Mouse (Mus musculus) neural tube, embryonic 13.5 days (tissue): ENCODE results near the gene Litaf. TPM values are rescaled to one million over a fixed set of nuclear protein-coding genes. Genes with fewer than 3 reads are reported as not detected.
"Not testable (repeated sequence)": the region's sequence is repeated elsewhere in the genome, so short reads cannot be mapped to it uniquely, and the experiment has no call there.

Source experiments
- ATAC-seq: fragments of 200-750 bp; cut with Nextera tagmentation; 2 replicates; pipeline ENCODE4 v1.8.0; 2017; ENCODE audit warnings: low read depth, mild to moderate bottlenecking, moderate TSS enrichment, moderate library complexity
- H3K27ac ChIP-seq: fragments of 300-500 bp; sonication (generic); replicated peaks from 2 replicates; pipeline ENCODE4 v1.5.1; 2015; ENCODE audit warnings: moderate library complexity, mild to moderate bottlenecking, inconsistent platforms
- H3K27me3 ChIP-seq: fragments of 300-500 bp; sonication (generic); 2 replicates; pipeline ENCODE4 v1.6.1; 2015; ENCODE audit warnings: mild to moderate bottlenecking, inconsistent platforms
- H3K36me3 ChIP-seq: fragments of 300-500 bp; sonication (generic); 2 replicates; pipeline ENCODE4 v1.6.1; 2015; ENCODE audit warnings: mild to moderate bottlenecking, inconsistent platforms
- H3K4me1 ChIP-seq: fragments of 300-500 bp; sonication (generic); replicated peaks from 2 replicates; pipeline ENCODE4 v1.6.1; 2015; ENCODE audit warnings: inconsistent platforms
- H3K4me2 ChIP-seq: fragments of 300-500 bp; sonication (generic); 2 replicates; pipeline ENCODE4 v1.6.1; 2015; ENCODE audit warnings: inconsistent platforms, mild to moderate bottlenecking, moderate library complexity
- H3K4me3 ChIP-seq: fragments of 300-500 bp; sonication (generic); 2 replicates; pipeline ENCODE4 v1.5.1; 2015; ENCODE audit warnings: mild to moderate bottlenecking, inconsistent platforms
- H3K9ac ChIP-seq: fragments of 300-500 bp; sonication (generic); 2 replicates; pipeline ENCODE4 v1.6.1; 2015; ENCODE audit warnings: moderate library complexity, mild to moderate bottlenecking, inconsistent platforms
- H3K9me3 ChIP-seq: fragments of 300-500 bp; sonication (generic); 2 replicates; pipeline ENCODE4 v1.6.1; 2016; ENCODE audit warnings: inconsistent platforms
- WGBS: fragments of 180-500 bp; shearing (Covaris S2); methylation state at CpG from one replicate; pipeline ENCODE4 v1.1.7; 2015; 5-methylcytosine and 5-hydroxymethylcytosine counted together
- polyA plus RNA-seq: library from polyadenylated mRNA; unstranded; fragments of >200 nt; fragmentation: Nextera tagmentation; extraction: Ambion mirVana; gene quantifications from 2 replicates; pipeline ENCODE4 v1.2.1, GENCODE M21; 2015

Gene Litaf
- polyA plus RNA-seq, 1 experiment from 2014 or later, result 41.5 TPM

DNA sequence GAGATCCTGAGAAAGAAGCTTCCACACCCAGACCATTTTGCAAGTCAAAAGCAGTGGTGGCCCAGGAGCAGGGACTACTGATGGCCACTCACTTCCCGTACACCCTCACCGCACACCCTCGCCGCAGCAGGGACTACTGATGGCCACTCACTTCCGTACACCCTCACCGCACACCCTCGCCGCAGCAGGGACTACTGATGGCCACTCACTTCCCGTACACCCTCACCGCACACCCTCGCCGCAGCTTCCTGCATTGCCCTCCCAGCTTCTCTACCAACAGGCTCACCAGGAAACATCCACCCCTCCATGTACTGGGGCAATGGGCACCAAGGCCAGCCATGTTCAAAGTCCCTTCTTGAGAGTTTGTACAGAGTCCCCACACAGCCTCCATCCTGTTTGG lies 107.7 kb downstream of the Litaf start:
- not testable (repeated sequence) for H3K9ac ChIP-seq, H3K27ac ChIP-seq, H3K4me2 ChIP-seq, H3K27me3 ChIP-seq, H3K9me3 ChIP-seq, H3K36me3 ChIP-seq, H3K4me3 ChIP-seq, ATAC-seq
- WGBS, result 95% methylated on average over 12 of the region's 12 CpGs
- H3K4me1 ChIP-seq, result peaks cover 24% of the 10 kb centered on the region

GRCm38 (mm10) chr16:10957794-10958193 lies 108.2 kb downstream of the Litaf start:
- no peak overlapping the region for H3K4me2 ChIP-seq
- 87% methylated on average over 3 of the region's 3 CpGs for WGBS
- no peak overlapping the region for H3K9ac ChIP-seq
- ATAC-seq, result no peak
- H3K9me3 ChIP-seq, result no peaks in the 10 kb centered on the region
- no peak overlapping the region for H3K4me3 ChIP-seq
- H3K4me1 ChIP-seq, result peaks cover 24% of the 10 kb centered on the region
- H3K36me3 ChIP-seq, result no peaks in the 10 kb centered on the region; the same call in 1 of the 2 replicates
- H3K27me3 ChIP-seq, result no peaks in the 10 kb centered on the region
- no peak overlapping the region; the same call in 1 of the 2 replicates for H3K27ac ChIP-seq

DNA sequence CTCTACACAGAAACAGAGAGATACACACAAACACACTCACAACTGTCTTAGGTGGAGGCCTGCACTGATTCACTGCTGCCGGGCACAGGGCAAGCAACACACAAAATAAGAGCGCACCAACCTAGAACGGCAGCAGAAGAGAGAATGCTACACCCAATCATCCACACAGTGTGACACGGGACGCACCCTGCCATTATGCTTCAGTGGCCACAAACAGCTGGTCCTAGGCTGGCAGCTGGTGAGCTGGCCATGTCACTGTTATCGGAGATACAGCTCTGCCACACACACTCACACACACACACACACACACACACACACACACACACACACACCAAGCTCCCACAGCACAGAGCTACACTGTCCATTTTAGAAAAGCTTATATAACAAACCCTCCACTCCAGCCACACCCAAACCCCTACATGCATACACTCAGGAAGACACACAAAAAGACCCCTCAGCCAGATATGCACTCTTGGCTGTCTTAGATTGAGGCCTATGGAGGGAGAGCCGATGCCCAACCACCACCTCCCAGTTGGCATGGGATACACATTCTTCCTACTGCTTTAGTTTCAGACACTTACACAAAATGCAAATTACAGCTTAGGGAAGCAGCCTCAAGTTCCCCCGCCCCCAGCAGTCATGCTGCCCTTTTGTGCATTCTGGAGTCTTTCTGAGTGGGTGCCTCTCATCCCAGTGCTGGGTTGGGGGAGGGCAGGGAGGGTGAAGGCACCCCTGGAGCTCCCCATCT lies 108.8 kb downstream of the Litaf start:
- Histone ChIP-seq H3K9ac (no peak overlapping the region), H3K27me3 (no peaks in the 10 kb centered on the region), H3K36me3 (no peaks in the 10 kb centered on the region; the same call in 1 of the 2 replicates), H3K4me1 (peaks cover 24% of the 10 kb centered on the region), H3K27ac (peak overlapping the region; percentile 62), H3K9me3 (no peaks in the 10 kb centered on the region), H3K4me3 (no peak overlapping the region), H3K4me2 (no peak overlapping the region)
- 62% methylated on average over 8 of the region's 8 CpGs for WGBS
- peak; percentile 67 for ATAC-seq

- WGBS, result 91% methylated on average over 4 of the region's 4 CpGs
- H3K27ac ChIP-seq, result no peak overlapping the region
- H3K4me2 ChIP-seq, result no peak overlapping the region
- H3K9ac ChIP-seq, result no peak overlapping the region
- peaks cover 24% of the 10 kb centered on the region for H3K4me1 ChIP-seq
- ATAC-seq, result no peak
- no peaks in the 10 kb centered on the region for H3K9me3 ChIP-seq
- no peaks in the 10 kb centered on the region for H3K27me3 ChIP-seq
- H3K4me3 ChIP-seq, result no peak overlapping the region
- no peaks in the 10 kb centered on the region for H3K36me3 ChIP-seq
Observed at GRCm38 (mm10) chr16:10955078-10955477, 110.9 kb downstream of the Litaf start.

GRCm38 (mm10) chr16:10952881-10953280 lies 113.1 kb downstream of the Litaf start:
- ATAC-seq, result no peak
- WGBS, result 92% methylated on average over 3 of the region's 3 CpGs
- no peaks in the 10 kb centered on the region for H3K36me3 ChIP-seq
- H3K4me3 ChIP-seq, result no peak overlapping the region
- peaks cover 14% of the 10 kb centered on the region for H3K4me1 ChIP-seq
- H3K9ac ChIP-seq, result no peak overlapping the region
- H3K27ac ChIP-seq, result no peak overlapping the region
- no peaks in the 10 kb centered on the region for H3K9me3 ChIP-seq
- H3K27me3 ChIP-seq, result no peaks in the 10 kb centered on the region
- H3K4me2 ChIP-seq, result no peak overlapping the region

DNA sequence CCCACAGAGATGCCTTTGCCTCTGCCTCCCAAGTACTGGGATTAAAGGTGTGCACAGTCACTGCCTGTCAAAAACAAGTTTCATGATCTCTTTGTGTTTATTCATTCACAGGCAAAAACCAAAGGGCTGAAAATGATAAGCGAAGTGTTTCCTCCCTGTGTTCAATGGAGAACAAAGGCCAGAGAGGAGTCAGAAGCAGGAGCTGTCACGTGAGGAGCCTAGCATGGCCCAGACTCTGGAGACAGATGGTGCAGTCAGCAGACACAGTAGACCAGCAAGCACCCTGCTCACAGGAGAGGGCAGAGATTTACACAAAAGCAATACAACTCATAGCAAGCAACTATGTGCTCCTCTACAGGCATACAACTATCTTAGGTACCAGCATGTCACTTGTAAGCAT lies 113.9 kb downstream of the Litaf start:
- Histone ChIP-seq H3K9me3 (no peaks in the 10 kb centered on the region), H3K4me3 (no peak overlapping the region), H3K9ac (no peak overlapping the region), H3K4me2 (no peak overlapping the region), H3K4me1 (peaks cover 6% of the 10 kb centered on the region), H3K27ac (no peak overlapping the region), H3K36me3 (no peaks in the 10 kb centered on the region), H3K27me3 (no peaks in the 10 kb centered on the region)
- 71% methylated on average over 2 of the region's 2 CpGs for WGBS
- no peak for ATAC-seq

DNA sequence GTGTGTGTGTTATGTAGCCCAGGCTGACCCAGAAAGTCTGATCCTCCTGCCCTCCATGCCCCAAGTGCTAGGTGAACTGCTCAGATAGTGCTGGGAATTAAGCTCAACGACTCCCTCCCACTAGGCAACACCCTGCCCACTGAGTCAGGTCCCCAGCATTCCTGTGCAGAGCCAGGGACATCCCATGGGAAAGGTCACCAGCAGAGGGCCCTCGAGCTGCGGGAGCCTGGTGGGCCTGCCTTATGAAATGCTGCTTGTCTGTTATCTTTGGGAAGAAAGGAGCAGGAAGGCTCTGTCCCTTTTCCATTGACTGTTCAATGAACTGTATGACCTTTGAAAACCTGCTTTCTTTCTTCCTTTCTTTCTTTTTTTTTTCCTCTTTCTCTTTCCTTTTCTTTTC lies 114.4 kb downstream of the Litaf start:
- no peak overlapping the region for H3K4me3 ChIP-seq
- H3K36me3 ChIP-seq, result no peaks in the 10 kb centered on the region
- H3K27ac ChIP-seq, result no peak overlapping the region
- no peak overlapping the region for H3K9ac ChIP-seq
- peaks cover under 1% of the 10 kb centered on the region; the same call in 1 of the 2 replicates for H3K4me1 ChIP-seq
- no peak for ATAC-seq
- no peaks in the 10 kb centered on the region for H3K9me3 ChIP-seq
- WGBS, result 18% methylated on average over 3 of the region's 3 CpGs
- no peak overlapping the region for H3K4me2 ChIP-seq
- H3K27me3 ChIP-seq, result no peaks in the 10 kb centered on the region

- no peak overlapping the region for H3K27ac ChIP-seq
- no peak overlapping the region for H3K4me3 ChIP-seq
- H3K27me3 ChIP-seq, result no peaks in the 10 kb centered on the region
- H3K36me3 ChIP-seq, result no peaks in the 10 kb centered on the region
- H3K4me1 ChIP-seq, result no peaks in the 10 kb centered on the region
- no peaks in the 10 kb centered on the region for H3K9me3 ChIP-seq
- H3K9ac ChIP-seq, result no peak overlapping the region
- 93% methylated on average over 9 of the region's 9 CpGs for WGBS
- H3K4me2 ChIP-seq, result no peak overlapping the region
- no peak for ATAC-seq
Observed at GRCm38 (mm10) chr16:10950539-10950938, 115.4 kb downstream of the Litaf start.

DNA sequence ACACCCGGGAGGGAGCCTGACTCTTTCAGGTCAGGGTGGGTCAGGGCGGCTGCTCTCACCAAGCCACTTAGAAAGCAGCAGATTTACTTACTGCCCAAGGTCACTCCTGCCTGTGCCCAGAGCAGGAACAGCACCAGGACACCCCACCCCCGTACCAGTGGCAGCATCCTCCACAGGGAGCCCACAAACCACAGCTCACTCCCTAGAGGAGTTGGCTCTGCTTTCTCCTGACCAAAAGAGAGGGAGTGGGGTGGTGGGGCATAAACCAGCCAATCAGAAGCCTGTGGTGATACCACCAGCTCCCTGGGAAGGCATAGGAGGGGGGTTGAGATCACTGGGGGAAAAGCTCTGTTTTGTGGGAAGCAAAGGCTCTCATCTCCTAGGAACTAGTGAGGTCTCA lies 118.2 kb downstream of the Litaf start:
- Histone ChIP-seq H3K4me3 (no peak overlapping the region), H3K27ac (no peak overlapping the region), H3K27me3 (no peaks in the 10 kb centered on the region), H3K36me3 (no peaks in the 10 kb centered on the region), H3K9me3 (no peaks in the 10 kb centered on the region), H3K4me1 (no peaks in the 10 kb centered on the region), H3K4me2 (no peak overlapping the region), H3K9ac (no peak overlapping the region)
- WGBS, result 24% methylated on average over 3 of the region's 3 CpGs
- no peak for ATAC-seq

DNA sequence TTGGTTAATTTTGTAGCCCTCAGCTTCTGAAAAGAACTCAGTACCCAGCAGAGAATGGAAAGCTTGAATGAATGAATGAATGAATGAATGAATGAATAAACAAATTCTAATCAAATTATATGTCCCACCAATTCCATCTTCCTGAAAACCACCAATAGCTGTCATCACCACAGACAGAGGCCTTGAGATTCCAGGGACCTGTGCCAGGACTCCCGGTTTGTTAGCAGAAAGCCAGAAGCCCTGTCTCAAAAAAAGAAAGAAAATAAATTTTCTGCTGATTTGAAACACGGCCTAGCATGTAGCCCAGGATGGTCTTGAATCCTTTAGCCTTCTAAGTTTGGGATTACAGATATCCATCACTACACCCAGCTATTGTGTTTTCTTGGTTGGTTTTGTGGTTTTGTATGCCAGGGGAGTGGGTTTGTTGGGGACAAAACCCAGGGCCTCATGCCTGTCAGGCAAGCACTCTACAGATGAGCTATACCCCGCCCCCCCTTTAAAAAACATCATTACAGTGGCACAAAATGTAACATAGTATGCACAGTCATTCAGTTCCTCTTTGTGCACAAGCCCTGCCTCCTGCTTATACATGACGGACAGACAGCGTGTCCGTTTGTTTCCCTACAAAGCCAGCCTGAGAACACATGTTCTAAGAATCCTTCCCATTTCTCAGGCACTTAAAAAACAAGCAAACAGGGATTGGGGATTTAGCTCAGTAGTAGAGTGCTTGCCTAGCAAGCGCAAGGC lies 120.4 kb downstream of the Litaf start:
- no peak for ATAC-seq
- no peak overlapping the region for H3K4me3 ChIP-seq
- H3K27ac ChIP-seq, result no peak overlapping the region
- no peak overlapping the region for H3K4me2 ChIP-seq
- no peaks in the 10 kb centered on the region for H3K9me3 ChIP-seq
- 89% methylated on average over 7 of the region's 7 CpGs for WGBS
- H3K36me3 ChIP-seq, result no peaks in the 10 kb centered on the region
- H3K4me1 ChIP-seq, result no peaks in the 10 kb centered on the region
- H3K9ac ChIP-seq, result no peak overlapping the region
- no peaks in the 10 kb centered on the region for H3K27me3 ChIP-seq

- Histone ChIP-seq H3K4me3 (no peak overlapping the region), H3K27me3 (no peaks in the 10 kb centered on the region), H3K27ac (no peak overlapping the region), H3K9me3 (no peaks in the 10 kb centered on the region), H3K9ac (no peak overlapping the region), H3K4me1 (no peaks in the 10 kb centered on the region), H3K36me3 (no peaks in the 10 kb centered on the region), H3K4me2 (no peak overlapping the region)
- 82% methylated on average over 7 of the region's 7 CpGs for WGBS
- no peak for ATAC-seq
Observed at GRCm38 (mm10) chr16:10944545-10944944, 121.4 kb downstream of the Litaf start.

- 73% methylated on average over 5 of the region's 5 CpGs for WGBS
- Histone ChIP-seq H3K36me3 (no peaks in the 10 kb centered on the region), H3K4me3 (no peak overlapping the region), H3K4me2 (no peak overlapping the region), H3K27me3 (no peaks in the 10 kb centered on the region), H3K4me1 (no peaks in the 10 kb centered on the region), H3K9me3 (no peaks in the 10 kb centered on the region), H3K9ac (no peak overlapping the region), H3K27ac (no peak overlapping the region)
- no peak for ATAC-seq
Observed at GRCm38 (mm10) chr16:10943257-10943656, 122.7 kb downstream of the Litaf start.
